Mouse (Mus musculus): Measurements from ENCODE around the gene Mapkap1. TPM values are rescaled to one million over a fixed set of nuclear protein-coding genes. Genes with fewer than 3 reads are reported as not detected.

Gene Mapkap1
- total and polyA plus RNA-seq, 3 experiments, result 43.1 to 79.8 (median 71.4) TPM

DNA sequence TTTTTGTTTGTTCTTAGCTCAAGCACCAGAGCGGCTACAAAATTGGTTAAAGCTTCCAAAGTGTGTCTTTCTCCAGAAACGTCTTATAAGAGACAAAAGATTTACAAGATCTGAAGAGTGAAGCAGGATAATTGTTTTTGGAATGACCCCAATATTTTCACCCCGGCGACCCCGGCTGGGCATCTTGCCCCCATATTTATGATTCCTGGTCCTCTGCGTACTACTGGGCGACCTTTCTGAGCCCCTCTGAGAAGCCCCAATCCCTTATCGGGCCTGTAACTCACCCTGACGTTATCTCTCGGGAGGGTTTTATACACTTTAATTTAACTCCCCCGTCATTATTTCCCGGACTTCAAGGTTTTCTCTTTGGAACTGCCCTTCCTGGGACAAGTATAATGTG, 225.5 kb downstream of the Mapkap1 start:
- DNase-seq, result no peak

DNA sequence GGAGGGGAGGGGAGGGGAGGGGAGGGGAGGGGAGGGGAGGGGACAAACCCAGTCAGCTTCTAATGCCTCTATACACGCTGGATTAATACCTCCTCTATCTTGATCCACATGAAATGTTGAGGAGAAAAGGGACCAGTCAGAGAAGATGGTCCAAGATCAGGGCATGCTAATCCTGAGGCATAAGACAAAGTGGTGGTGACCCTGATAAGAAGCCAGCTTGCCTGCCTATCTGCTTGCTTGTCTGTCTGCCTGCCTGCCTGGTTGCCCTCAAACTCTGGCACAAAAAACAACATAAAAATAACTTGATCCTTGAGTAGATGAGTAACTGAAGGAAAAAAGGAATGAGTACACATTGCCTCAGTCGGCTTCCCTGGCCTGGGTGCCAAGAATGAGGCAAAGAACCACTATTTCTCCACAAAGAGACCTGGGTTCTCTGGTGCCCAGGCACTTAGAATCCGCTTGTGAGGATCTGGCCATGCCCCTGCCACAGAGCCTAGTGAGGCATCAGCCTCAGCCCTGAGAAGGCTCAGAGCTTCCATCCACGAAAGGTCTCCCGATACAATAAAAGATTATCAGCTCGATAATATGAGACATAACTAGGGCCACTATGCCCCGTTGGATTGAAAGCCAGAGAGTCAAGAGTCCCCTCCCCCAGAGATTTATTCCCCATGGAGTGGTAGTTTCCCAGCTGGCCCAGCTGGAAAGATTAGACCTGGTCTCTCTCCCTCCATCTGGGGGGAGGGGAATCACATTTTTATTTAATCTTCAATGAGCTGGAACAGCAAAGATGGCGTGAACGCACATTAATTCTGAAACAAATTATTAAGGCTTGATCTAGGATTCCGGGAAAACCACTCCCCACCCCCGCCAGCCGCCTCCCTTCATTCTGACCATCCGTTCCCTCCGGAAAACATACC, 228.9 kb downstream of the Mapkap1 start:
- DNase-seq, result peak; percentile 59

DNA sequence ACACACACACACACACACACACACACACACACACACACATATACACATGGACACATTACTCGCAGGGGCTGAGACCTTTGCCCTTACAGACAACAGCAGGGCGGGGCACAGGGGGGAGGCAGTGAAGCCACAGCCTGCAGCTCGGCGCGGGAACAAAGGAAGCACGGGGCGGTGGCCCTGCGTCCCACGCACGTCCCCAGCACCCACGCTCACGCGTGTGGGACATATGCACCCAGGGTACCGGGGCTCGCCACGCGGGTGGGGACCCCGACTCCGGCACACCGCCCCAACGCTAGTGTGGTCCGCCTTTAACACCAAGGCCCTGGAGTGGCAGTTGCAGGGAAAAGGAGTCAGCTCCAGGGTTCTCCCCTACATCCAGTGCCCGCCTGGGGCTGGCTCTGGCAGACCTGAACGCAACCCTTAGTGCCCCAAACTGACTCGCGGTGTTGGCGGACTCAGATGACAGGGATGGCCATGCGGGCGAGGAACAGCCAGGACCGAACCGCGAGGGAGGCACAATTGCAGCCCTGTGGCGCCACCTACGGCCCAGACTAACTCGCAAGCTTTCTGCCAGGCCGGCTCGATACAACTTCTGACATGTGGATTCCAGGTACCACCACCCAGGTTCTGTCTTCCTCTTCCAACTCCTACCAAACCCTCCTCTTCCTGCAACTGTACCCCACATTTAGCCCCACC, 232.5 kb downstream of the Mapkap1 start:
- peak; percentile 92 for DNase-seq

DNA sequence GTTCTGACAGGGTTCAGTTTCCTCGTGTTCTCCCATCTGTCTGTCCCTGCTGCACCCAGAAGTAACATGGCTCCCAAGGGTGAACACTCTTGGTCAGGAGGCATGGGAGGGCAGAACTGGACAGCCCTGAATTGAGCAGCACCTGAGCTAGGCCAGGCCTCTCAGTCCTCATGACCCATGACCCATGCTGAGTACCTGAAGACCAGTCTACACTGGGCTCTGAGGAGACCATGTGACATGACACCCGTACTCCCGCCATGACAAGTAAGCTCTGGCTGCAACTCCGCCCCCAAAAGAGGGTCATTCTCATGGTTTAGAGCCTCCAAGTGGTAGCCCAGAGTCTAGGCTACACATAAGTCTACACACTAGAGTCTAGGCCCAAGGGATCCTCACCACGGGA, 233.2 kb downstream of the Mapkap1 start:
- DNase-seq, result no peak

DNA sequence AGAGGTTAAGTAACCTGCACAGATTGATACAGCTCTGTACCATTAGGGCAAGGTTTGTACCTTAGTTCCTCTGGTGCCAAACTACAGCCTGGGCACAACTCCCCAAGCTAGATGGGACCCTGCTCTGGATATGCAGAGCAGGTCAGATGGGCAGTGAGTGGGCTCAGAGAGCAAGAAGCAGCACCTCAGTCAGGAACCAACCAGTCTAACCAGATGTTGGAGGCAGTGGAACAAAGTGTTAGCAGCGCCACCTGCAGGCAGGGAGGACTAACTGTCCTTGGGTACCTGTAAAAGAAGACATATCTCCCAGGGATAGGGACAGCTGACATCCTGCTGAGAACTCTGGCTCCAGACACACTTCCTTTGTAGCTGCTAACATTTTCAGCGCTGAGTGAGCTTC, 235.8 kb downstream of the Mapkap1 start:
- no peak for DNase-seq

DNA sequence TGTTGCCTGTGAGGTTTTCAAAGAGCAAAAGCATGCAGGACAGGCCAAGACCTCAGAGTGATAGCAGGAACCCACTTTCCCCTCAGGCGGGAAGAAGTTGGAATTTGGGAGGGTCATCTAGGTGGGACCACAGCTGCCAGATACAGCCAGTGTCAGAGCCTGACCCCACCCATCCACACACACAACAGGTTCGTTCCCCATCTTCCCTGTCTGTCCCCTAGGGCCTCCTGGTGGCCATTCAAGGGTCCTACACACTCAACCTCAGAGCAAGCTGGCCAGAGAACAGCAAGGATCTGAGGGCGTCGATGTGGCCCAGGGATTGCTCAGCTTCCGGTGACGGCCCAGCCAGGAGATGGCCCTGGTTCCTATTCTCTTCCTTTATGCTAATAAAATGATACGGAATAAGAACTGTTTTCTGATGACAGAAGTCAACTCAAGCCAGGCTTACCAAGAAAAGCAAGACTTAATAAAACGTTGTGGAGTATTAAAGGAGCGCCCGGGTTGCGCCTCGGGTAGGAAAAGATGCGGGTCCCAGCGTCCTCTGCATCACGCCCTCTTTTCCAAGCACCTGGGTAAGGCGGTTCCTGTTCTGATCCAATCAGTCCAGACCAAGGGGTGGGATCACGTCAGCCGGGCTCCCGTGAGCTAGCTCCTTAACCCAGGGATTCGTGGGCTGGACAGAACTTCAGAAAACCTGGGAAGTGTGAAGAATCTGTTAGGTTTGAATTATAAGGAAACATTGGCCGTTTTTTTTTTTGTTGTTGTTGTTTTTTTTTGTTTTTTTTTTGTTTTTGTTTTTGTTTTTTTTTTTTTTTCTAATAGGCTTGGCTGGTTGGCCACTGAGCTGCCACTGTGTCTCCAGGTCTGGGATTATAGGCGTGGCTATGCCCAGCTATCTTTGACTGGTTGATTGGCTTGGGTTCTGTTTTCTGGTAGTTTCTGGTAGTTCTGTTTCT, 238.3 kb downstream of the Mapkap1 start:
- DNase-seq, result no peak

DNA sequence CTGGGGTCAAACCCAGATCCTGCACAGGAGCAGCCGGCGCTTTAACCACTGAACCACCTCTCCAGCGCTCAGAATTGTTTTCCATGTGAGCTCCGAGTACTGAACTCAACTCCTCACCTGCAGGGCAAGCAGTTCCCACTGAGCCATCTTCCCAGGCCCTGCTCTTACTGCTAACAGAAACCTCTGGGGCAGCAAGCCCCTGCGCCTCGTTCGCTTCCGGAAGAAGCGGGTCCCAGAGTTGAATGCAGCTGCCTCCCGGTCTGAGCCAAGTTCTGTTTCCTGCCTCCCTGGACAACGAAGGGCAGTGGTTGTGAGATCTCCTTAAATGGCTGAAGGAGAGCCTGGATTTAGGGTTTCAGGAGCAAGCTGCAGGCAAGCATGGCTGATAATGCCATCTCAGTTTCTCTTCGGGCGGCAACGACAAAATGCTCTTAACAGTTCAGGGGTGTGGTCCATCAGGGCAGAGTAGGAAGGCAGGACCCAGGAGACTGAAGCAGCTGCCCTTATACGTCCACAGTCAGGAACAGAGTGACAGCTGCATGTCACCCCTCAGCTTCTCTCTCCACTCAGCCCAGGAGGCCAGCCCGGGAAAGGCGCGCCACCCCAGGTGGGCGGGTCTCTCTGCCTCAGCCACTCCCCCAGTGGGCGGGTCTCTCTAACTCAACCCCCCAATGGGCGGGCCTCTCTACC, 239.4 kb downstream of the Mapkap1 start:
- DNase-seq, result peak; percentile 84

DNA sequence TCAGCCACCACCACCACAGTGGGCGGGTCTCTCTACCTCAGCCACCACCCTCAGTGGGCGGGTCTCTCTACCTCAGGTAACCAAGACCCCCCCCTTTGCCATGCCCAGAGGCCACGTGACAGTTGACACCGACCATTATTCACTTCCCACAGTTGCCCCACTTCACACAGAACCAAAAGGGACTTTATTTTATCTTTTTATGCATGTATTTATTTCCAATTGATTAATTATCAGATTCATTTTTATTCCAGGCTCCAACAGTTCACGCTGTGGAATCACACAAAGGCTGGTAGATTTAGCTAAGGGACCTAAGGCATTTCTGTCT, 239.9 kb downstream of the Mapkap1 start:
- DNase-seq, result no peak

DNA sequence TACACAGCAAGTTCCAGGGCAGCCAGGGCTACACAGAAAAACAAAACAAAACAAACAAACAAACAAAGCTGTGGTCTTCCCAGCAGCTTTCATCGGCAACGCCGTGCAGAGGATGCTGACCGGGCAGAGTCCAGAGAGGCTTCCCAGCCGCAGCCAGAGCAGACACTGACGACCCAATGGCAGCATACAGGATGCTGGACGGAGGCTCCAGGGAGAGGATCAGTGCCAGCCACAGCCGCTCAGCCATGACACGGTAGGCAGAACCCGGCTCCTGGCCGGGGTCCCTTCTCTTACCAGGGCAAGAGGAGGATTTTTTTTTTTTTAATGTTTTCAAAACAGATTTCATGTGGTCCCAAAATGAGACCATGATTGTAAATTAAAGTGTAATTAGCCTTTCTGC, 240.8 kb downstream of the Mapkap1 start:
- no peak for DNase-seq

DNA sequence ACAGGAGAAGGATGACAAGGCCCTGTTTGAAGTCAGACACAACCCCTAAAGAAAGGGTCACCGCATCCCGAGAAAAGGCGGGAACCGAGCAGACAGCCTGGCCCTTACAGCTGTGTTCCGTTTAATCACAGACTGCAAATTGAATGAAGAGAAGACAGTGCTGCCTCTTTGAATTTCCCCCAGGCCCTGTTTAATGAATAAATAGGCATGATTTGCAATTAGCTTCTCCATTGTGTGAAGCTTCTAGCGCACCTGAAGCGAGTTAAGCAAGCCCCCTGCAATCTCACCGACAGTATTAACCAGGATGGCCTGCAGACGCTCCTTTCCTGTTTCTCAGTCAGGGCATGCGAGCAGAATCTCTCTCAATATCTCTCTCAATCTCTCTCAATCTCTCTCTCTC, 261.2 kb downstream of the Mapkap1 start:
- no peak for DNase-seq

DNA sequence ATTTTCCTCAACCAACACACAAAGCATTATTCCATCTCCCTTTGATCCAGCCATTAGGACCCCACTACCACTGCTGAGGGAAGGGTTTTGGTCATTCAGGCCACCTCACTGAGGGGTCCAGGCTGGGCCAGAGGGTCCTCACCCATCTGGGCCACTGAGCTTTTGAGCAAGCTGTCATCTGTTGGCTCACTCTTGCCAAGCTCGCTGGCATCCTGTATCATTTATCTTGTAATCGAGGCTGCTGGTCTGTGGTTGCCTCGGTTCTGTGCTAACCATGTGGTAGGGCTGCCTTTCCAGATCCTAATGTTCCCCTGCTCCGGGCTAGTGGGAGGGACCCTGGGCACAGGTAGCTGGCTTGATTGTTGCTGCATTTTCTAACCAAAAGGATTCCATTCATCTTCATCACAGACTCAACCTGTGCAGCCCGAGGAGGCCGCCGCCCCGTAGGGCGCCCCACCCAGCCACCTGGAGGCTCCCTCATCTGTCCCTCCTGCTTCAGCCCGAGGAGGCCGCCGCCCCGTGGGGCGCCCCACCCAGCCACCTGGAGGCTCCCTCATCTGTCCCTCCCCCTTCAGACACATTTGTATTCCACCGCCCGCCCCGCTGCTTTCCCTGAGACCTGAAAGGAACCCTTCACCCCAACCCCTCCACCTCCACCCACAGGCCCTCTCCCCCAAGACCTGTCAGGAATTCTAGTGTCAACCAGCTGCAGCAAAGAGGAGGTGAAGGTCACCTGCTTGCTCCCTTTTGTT, 262.0 kb downstream of the Mapkap1 start:
- no peak for DNase-seq

DNA sequence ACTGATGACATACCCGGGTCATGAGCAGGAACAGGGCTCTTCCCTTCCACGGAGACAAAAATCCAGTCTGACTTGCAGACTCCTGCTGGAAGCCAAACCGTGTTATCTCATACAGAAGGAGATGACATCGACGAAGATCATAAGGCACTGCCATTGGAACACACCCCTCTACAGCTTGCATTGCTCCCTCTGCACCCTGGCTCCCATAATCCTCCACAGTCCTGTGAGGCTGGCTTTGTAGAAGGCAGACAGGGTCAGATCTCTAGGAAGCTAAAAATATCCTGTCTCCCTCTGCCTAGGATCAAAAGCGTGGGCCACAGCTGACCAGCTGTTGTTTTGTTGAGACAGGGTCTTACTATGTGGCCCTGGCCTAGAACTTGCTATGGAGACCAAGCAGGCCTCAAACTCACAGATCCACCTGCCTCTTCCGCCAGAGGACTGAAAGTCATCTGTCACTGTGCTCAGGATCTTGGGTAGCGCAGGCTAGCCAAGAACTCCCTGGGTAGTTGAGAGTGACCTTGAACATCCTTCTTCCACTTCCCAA, 262.7 kb downstream of the Mapkap1 start:
- DNase-seq, result no peak

DNA sequence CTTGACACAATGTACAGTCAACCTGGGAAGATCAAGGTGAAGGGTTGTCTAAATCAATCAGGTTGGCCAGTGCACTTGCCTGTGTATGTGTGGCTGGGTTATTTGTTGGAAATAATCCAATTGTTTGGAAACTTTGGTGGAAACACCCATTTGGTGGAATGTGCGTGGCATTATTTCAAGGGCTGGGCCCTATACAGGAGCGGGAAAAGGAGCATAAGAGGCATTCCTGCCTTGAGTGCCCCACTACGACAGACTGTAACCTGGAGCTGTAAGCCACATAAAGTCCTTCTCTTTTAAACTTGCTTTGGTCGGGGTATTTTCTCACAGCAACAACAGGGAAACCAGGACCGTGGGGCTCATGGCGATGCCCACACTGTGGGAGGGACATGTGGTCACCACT, 263.9 kb downstream of the Mapkap1 start:
- DNase-seq, result no peak

DNA sequence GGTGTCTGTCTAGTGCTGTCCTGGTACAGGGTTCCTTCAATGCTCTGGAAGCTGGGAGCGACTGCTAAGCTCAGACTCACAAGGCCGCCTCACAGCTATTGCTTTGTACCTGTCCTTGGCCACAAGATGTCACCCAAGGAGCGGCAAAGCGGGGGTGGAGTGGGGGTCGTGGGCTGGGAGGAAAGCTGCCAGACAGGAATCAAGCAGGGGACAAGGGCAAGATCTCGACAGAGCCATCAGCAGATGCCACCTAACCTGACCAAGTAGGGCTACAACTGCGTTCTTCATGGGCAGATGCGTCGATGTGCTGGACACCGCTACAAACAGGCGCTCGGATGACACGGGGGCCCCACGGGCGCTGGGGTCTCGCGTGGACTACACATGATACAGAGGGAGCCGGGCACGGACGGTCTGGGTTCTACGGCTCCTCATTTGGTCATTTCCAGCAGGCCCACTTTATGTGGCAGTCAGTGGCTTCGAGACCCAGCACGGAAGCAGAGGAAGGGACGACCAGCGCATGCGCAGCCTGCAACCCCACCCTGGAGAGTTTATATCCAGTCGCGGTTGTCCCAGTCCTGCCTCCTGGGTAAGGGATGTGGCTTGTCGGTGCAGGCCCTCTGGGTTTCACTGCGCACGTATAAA, 264.9 kb downstream of the Mapkap1 start:
- peak; percentile 52 for DNase-seq

DNA sequence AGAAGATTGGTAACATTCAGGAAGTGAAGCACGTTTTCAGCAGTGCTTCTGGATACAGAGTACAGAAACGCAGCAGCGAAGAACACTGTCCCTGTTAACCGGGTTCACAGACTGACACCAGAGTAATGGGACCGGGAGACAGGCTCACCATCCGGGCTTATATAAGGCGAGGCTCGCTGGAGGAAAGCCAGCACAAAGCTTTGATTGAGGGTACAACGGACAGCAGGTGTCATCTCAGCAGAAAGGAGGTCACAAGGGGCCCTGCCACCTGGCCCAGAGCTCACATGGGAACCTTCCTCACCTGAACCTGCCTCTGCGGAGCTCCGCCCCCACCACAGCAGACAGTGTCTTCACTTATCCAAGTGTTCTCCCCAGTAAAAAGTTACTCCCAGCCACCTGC, 267.3 kb downstream of the Mapkap1 start:
- no peak for DNase-seq

Other genes with a start within 250 kb of the Mapkap1 start
- gene Pbx3, start 33.6 kb upstream of the Mapkap1 start, total RNA-seq (2021), result 10 to 100 TPM; 84.0 to 95.6 TPM
- gene Pbx3, start 33.6 kb upstream of the Mapkap1 start, polyA plus RNA-seq (2012; rRNA removed), result 63.4 and 67.5 TPM in 2 replicates